ENCODE assay signal across 10 mouse cellular contexts in the genomic region with DNA sequence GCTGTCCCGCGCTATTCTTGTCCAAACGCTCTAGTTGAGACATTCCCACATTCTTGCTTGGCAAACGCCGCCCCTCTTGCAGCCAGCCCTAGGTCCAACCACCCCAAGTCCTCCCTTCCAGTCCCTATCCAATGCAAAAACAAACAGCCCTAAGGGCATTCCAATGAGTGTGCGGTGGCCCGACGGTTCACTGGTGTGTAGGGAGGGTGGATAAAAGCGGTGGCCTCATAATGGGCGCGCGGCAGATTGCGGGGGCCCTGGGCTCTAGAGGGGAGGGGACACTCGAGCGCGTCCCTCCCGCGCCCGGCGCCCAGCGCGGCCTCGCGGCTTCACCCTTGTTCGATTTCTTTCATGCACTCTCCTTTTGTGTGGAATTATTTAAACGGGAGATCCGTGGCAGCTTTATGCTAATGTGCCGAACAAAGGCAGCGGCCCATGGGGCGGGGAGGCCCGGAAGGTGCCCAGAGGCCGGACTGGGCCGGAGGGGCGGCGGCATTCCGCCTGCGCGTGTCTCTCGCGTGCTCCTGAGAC. TPM values are rescaled to one million over a fixed set of nuclear protein-coding genes. Genes with fewer than 3 reads are reported as not detected.
DNase-seq lines count a peak whose midpoint lies in the region; ATAC-seq lines count a peak whose summit lies in the region.
"Had no signal": no experiment of that assay in that cellular context is flagged by ENCODE, and none has a peak within 500 bp of the region (broad histone marks: within the 10 kb centered on the region; RNA-seq: fewer than 3 reads in every experiment).

No protein-coding gene starts in this region.

- WGBS in heart, embryonic 13.5 days: under 1% methylated on average over 40 of the region's 40 CpGs
- WGBS in hindbrain, embryonic 10.5 days: under 1% methylated on average over 40 of the region's 40 CpGs
- WGBS in midbrain, embryonic 10.5 days: under 1% methylated on average over 40 of the region's 40 CpGs

- H3K9me3 ChIP-seq in heart, embryonic 13.5 days: no peaks in the 10 kb centered on the region
- H3K9me3 ChIP-seq in hindbrain, embryonic 10.5 days: no peaks in the 10 kb centered on the region
- no peaks in the 10 kb centered on the region for H3K9me3 ChIP-seq in midbrain, embryonic 10.5 days (replicated peaks)

- H3K4me1 ChIP-seq in heart, embryonic 13.5 days: peaks cover 40% of the 10 kb centered on the region
- no peaks in the 10 kb centered on the region for H3K4me1 ChIP-seq in brown adipose tissue, adult 24 weeks (ENCODE audit: control insufficient read depth, insufficient read depth, insufficient read length, low read length)
- peaks cover 84% of the 10 kb centered on the region for H3K4me1 ChIP-seq in hindbrain, embryonic 10.5 days (replicated peaks)
- peaks cover 88% of the 10 kb centered on the region for H3K4me1 ChIP-seq in midbrain, embryonic 10.5 days

- DNase-seq in heart, postnatal 25 days (ENCODE audit: low spot score): no peak
- DNase-seq in hindbrain, embryonic 10.5 days (ENCODE audit: low spot score): peak; percentile 87
- DNase-seq in midbrain, embryonic 10.5 days (ENCODE audit: low spot score): peak; percentile 88
- no peak for DNase-seq in spleen, adult 12 weeks (ENCODE audit: low spot score)
- DNase-seq in frontal cortex, postnatal 14 days (ENCODE audit: low spot score in 2 of 2): no peak

- H3K9ac ChIP-seq in heart, embryonic 13.5 days: peak overlapping the region; percentile 50; the same call in 1 of the 2 replicates

- peaks cover 91% of the 10 kb centered on the region for H3K27me3 ChIP-seq in heart, embryonic 13.5 days (replicated peaks)
- peaks cover 97% of the 10 kb centered on the region for H3K27me3 ChIP-seq in hindbrain, embryonic 10.5 days (ENCODE audit: insufficient read depth, poor library complexity, severe bottlenecking)
- peaks cover 98% of the 10 kb centered on the region for H3K27me3 ChIP-seq in midbrain, embryonic 10.5 days (ENCODE audit: low read depth, poor library complexity, severe bottlenecking)

- no peaks in the 10 kb centered on the region for H3K36me3 ChIP-seq in heart, embryonic 13.5 days
- H3K36me3 ChIP-seq in hindbrain, embryonic 10.5 days: no peaks in the 10 kb centered on the region
- H3K36me3 ChIP-seq in midbrain, embryonic 10.5 days: no peaks in the 10 kb centered on the region

- no peak overlapping the region for H3K27ac ChIP-seq in heart, embryonic 13.5 days (replicated peaks)
- H3K27ac ChIP-seq in brown adipose tissue, adult 24 weeks (replicated peaks; ENCODE audit: low read depth, low read length): no peak overlapping the region
- peak overlapping the region; percentile 89 for H3K27ac ChIP-seq in hindbrain, embryonic 10.5 days
- peak overlapping the region; percentile 89 for H3K27ac ChIP-seq in midbrain, embryonic 10.5 days (replicated peaks)

- ATAC-seq in heart, embryonic 13.5 days (ENCODE audit: extremely low read depth, insufficient number of reproducible peaks, low FRiP score, low TSS enrichment): no peak
- no peak for ATAC-seq in erythroid progenitor cell, adult 5-6 weeks (replicated peaks; ENCODE audit: low FRiP score, poor library complexity, severe bottlenecking)

- peak overlapping the region; percentile 48 for H3K4me3 ChIP-seq in heart, embryonic 13.5 days
- 0 out of 2 replicates have a peak overlapping the region, but pooled peaks have one; percentile 5 for H3K4me3 ChIP-seq in brown adipose tissue, adult 24 weeks (ENCODE audit: insufficient read depth, low read depth, low read length)
- peak overlapping the region; percentile 45 for H3K4me3 ChIP-seq in hindbrain, embryonic 10.5 days
- H3K4me3 ChIP-seq in midbrain, embryonic 10.5 days: peak overlapping the region; percentile 49

- H3K4me2 ChIP-seq in heart, embryonic 13.5 days: peak overlapping the region; percentile 71

- intact Hi-C loops in heart, postnatal 25 days (cut with DNase I): loop anchor here (10.0 kb wide), 1 partner anchor 197 kb away; no protein-coding TSS in a partner anchor

RNA-seq across cellular contexts. Expression of a gene that starts 3.5 kb away (rescaled TPM):
- not detected in 2 replicates for polyA plus RNA-seq in heart, embryonic 13.5 days (2015; fragmentation: Nextera tagmentation; extraction: Ambion mirVana)
- not detected for total RNA-seq in heart, postnatal 25 days (2021)
- polyA plus RNA-seq in brown adipose tissue, adult 24 weeks (2012; ENCODE audit: insufficient read depth, insufficient read length, missing spikeins): not detected in 2 replicates
- polyA plus RNA-seq in hindbrain, embryonic 10.5 days (2016; fragmentation: Nextera tagmentation; extraction: Ambion mirVana): 4.9 and 7.3 TPM in 2 replicates
- polyA plus RNA-seq in midbrain, embryonic 10.5 days (2016; fragmentation: Nextera tagmentation; extraction: Ambion mirVana): 3.0 and 4.7 TPM in 2 replicates
- total RNA-seq in erythroid progenitor cell, adult 5-6 weeks (2015; ENCODE audit: low replicate concordance): 1.3 TPM in 1 of 2 replicates, not detected in the other
- total RNA-seq in erythroid progenitor cell, adult 5-6 weeks (2017; ENCODE audit: low replicate concordance): not detected in 2 replicates
- total RNA-seq: MEL had no signal
- polyA plus RNA-seq: gonadal fat pad, adult 2 months had no signal

Comparison
In these comparisons a context has a peak if more than half of its experiments do, and no peak if none do; other contexts are left out.
1. H3K27ac ChIP-seq: peak in hindbrain, embryonic 10.5 days (single experiment) and midbrain, embryonic 10.5 days (single experiment); none in heart, embryonic 13.5 days (single experiment) and brown adipose tissue, adult 24 weeks (single experiment).
2. DNase-seq: peak in hindbrain, embryonic 10.5 days (single experiment) and midbrain, embryonic 10.5 days (single experiment); none in heart, postnatal 25 days (single experiment), spleen, adult 12 weeks (single experiment) and frontal cortex, postnatal 14 days (0 of 2).
3. Peak in every context shown above with its lines, with median percentiles within 50 percentile points of each other: H3K4me3 ChIP-seq.